Mouse (Mus musculus) small intestine, adult 2 months (tissue): ENCODE results near the gene Cacna1a. TPM values are rescaled to one million over a fixed set of nuclear protein-coding genes. Genes with fewer than 3 reads are reported as not detected.

Source experiments
- H3K27ac ChIP-seq: fragments of 200-500 bp; 2 replicates; pipeline ENCODE4 v1.5.1; 2012; ENCODE audit warnings: low read depth, low read length, control low read depth, inconsistent platforms; ENCODE audit not compliant: insufficient read depth
- H3K27me3 ChIP-seq: fragments of 200-500 bp; 2 replicates; pipeline ENCODE4 v1.6.1; 2012; ENCODE audit warnings: mild to moderate bottlenecking, moderate library complexity, low read length, inconsistent platforms; ENCODE audit not compliant: control insufficient read depth, insufficient read depth
- H3K36me3 ChIP-seq: fragments of 200-500 bp; 2 replicates; pipeline ENCODE4 v1.6.1; 2012; ENCODE audit warnings: mild to moderate bottlenecking, low read length, control low read depth, inconsistent platforms; ENCODE audit not compliant: control insufficient read depth, insufficient read depth
- H3K4me1 ChIP-seq: fragments of 200-500 bp; 2 replicates; pipeline ENCODE4 v1.6.1; 2012; ENCODE audit warnings: low read length, inconsistent platforms, mixed read lengths; ENCODE audit not compliant: control insufficient read depth, insufficient read depth, insufficient read length
- H3K4me3 ChIP-seq: fragments of 200-500 bp; 2 replicates; pipeline ENCODE4 v1.5.1; 2012; ENCODE audit warnings: low read depth, mild to moderate bottlenecking, control low read depth, inconsistent platforms, low read length, moderate library complexity
- CTCF ChIP-seq: fragments of 200-500 bp; IDR thresholded peaks from 2 replicates; pipeline ENCODE4 v1.5.1; 2012; ENCODE audit warnings: low read depth, mild to moderate bottlenecking, control low read depth, inconsistent platforms, low read length, moderate library complexity, mixed read lengths; ENCODE audit not compliant: insufficient replicate concordance, insufficient read length; ENCODE audit errors: extremely low read depth
- POLR2A ChIP-seq: fragments of 200-500 bp; IDR thresholded peaks from 2 replicates; pipeline ENCODE4 v1.6.1; 2012; ENCODE audit warnings: low read depth, mild to moderate bottlenecking, control low read depth, inconsistent platforms, low read length, moderate library complexity
- WGBS: fragments of 180-500 bp; shearing (Covaris S2); methylation state at CpG from one replicate; pipeline ENCODE4 v1.1.7; 2018; 5-methylcytosine and 5-hydroxymethylcytosine counted together
- polyA plus RNA-seq: library from polyadenylated mRNA; depleted of rRNA; stranded (reverse); fragments of >200 nt; gene quantifications from 2 replicates; pipeline ENCODE4 v1.2.3, GENCODE M21; 2012

Cacna1a gene
- polyA plus RNA-seq, 1 experiment, result 23.5 TPM

- peak; percentile 15; the same call in 1 of the 2 replicates for TF ChIP-seq CTCF
- no peak for TF ChIP-seq POLR2A
- Histone ChIP-seq H3K27ac (no peak overlapping the region), H3K36me3 (no peaks in the 10 kb centered on the region), H3K4me1 (no peaks in the 10 kb centered on the region), H3K27me3 (no peaks in the 10 kb centered on the region), H3K4me3 (no peak overlapping the region)
- 58% methylated on average over 1 of the region's 1 CpGs for WGBS
These were observed 197.1 kb downstream of the Cacna1a start for GRCm38 (mm10) chr8:84585311-84585710.

GRCm38 (mm10) chr8:84586221-84586620 is 198.0 kb downstream of the Cacna1a start:
- TF ChIP-seq POLR2A (no peak), CTCF (no peak)
- no peaks in the 10 kb centered on the region for H3K27me3 ChIP-seq
- 75% methylated on average over 2 of the region's 2 CpGs for WGBS
- no peaks in the 10 kb centered on the region for H3K36me3 ChIP-seq
- no peak overlapping the region for H3K4me3 ChIP-seq
- H3K4me1 ChIP-seq, result no peaks in the 10 kb centered on the region
- H3K27ac ChIP-seq, result no peak overlapping the region

DNA sequence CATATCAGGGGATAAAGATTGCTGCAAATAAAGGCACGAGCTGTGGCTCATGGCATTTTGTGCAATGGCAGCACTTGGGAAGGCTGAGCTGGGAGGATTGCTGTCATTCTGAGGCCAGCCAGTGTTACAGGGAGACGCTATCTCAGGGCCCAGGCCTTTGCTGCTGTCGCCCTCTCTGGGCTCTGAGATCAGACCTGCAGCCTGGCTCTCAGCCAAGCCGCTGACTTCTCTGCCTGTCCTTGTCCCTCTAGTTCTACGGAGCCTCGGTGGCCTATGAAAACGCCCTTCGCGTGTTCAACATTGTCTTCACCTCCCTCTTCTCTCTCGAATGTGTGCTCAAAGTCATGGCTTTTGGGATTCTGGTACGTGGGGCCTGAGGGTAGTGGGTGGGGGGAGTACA is 200.3 kb downstream of the Cacna1a start:
- no peak overlapping the region for H3K27ac ChIP-seq
- no peaks in the 10 kb centered on the region for H3K4me1 ChIP-seq
- TF ChIP-seq POLR2A (no peak), CTCF (no peak)
- H3K4me3 ChIP-seq, result no peak overlapping the region
- H3K36me3 ChIP-seq, result no peaks in the 10 kb centered on the region
- H3K27me3 ChIP-seq, result no peaks in the 10 kb centered on the region
- WGBS, result 71% methylated on average over 11 of the region's 11 CpGs

GRCm38 (mm10) chr8:84592015-84592662 is 203.9 kb downstream of the Cacna1a start:
- Histone ChIP-seq H3K36me3 (no peaks in the 10 kb centered on the region), H3K27ac (no peak overlapping the region), H3K4me3 (no peak overlapping the region), H3K4me1 (no peaks in the 10 kb centered on the region), H3K27me3 (no peaks in the 10 kb centered on the region)
- peak; percentile 83 for TF ChIP-seq CTCF
- no peak for TF ChIP-seq POLR2A
- 22% methylated on average over 15 of the region's 15 CpGs for WGBS

DNA sequence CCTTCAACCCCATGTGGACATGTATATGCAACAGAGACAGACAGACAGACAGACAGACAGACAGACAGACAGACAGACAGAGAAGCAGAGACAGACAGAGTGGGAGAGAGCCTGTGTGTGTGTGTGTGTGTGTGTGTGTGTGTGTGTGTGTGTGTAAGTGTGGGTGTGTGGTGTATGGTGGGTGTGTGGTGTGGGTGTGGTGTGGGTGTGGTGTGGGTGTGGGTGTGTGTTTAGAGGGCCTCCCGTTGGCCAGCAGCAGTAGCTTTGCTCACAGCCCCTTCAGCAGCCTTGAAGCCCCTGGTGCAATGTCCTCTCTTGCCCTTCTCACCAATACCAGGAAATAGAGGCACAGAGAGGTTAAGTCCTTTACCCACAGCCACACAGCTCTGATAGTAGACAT is 204.9 kb downstream of the Cacna1a start:
- Histone ChIP-seq H3K27ac (no peak overlapping the region), H3K4me1 (no peaks in the 10 kb centered on the region), H3K4me3 (no peak overlapping the region), H3K27me3 (no peaks in the 10 kb centered on the region), H3K36me3 (no peaks in the 10 kb centered on the region)
- 20% methylated on average over 1 of the region's 1 CpGs for WGBS
- TF ChIP-seq POLR2A (no peak), CTCF (no peak)

DNA sequence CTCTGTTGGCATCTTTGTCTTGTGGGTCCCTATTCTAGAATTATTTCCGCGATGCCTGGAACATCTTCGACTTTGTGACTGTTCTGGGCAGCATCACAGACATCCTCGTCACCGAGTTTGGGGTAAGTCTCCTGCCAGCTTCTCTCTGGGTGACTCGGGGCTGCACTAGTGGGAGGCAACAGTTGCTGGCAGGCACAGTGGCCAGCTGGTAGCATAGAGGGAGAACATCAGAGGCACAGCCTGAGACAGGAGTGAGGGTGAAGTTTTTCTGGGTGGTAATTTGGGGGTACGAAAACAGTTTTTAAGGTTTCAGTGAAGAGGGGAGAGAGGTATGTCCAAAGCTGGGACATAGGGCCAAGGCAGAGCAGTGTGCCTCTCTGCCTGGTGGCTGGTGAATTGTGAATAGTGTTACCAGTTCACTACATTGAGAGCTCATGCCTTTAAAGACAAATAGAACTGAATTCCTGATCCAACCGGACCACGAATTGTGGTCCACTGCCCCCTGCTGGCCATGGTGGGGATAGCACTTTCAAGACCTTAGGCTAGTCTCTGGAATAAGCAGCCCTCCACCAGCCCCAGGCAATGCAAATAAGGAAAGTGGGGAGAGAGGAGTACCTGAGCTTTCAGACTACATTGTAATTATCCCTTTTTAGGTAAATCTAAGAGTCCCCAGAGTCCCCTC is 206.0 kb downstream of the Cacna1a start:
- Histone ChIP-seq H3K4me1 (no peaks in the 10 kb centered on the region), H3K27ac (no peak overlapping the region), H3K36me3 (no peaks in the 10 kb centered on the region), H3K27me3 (no peaks in the 10 kb centered on the region), H3K4me3 (no peak overlapping the region)
- WGBS, result 66% methylated on average over 9 of the region's 9 CpGs
- no peak for TF ChIP-seq POLR2A
- peak; percentile 89; the same call in 1 of the 2 replicates for TF ChIP-seq CTCF

GRCm38 (mm10) chr8:84595648-84596047 is 207.4 kb downstream of the Cacna1a start:
- H3K4me3 ChIP-seq, result no peak overlapping the region
- H3K27me3 ChIP-seq, result no peaks in the 10 kb centered on the region
- WGBS, result 10% methylated on average over 9 of the region's 9 CpGs
- H3K36me3 ChIP-seq, result no peaks in the 10 kb centered on the region
- no peak overlapping the region for H3K27ac ChIP-seq
- TF ChIP-seq POLR2A (no peak), CTCF (peak; percentile 52; the same call in 1 of the 2 replicates)
- no peaks in the 10 kb centered on the region for H3K4me1 ChIP-seq
